Mouse (Mus musculus) 3134 (cell line): ENCODE measurements around the gene Zfp457.
"Not testable (repeated sequence)": the region's sequence is repeated elsewhere in the genome, so short reads cannot be mapped to it uniquely, and the experiment has no call there.

Experiments used
- DNase-seq: peaks from one replicate; pipeline ENCODE4 v3.0.0-alpha.2; 2011; ENCODE audit warnings: low spot score; ENCODE audit not compliant: insufficient read length; ENCODE audit errors: extremely low read depth

Zfp457 gene

DNA sequence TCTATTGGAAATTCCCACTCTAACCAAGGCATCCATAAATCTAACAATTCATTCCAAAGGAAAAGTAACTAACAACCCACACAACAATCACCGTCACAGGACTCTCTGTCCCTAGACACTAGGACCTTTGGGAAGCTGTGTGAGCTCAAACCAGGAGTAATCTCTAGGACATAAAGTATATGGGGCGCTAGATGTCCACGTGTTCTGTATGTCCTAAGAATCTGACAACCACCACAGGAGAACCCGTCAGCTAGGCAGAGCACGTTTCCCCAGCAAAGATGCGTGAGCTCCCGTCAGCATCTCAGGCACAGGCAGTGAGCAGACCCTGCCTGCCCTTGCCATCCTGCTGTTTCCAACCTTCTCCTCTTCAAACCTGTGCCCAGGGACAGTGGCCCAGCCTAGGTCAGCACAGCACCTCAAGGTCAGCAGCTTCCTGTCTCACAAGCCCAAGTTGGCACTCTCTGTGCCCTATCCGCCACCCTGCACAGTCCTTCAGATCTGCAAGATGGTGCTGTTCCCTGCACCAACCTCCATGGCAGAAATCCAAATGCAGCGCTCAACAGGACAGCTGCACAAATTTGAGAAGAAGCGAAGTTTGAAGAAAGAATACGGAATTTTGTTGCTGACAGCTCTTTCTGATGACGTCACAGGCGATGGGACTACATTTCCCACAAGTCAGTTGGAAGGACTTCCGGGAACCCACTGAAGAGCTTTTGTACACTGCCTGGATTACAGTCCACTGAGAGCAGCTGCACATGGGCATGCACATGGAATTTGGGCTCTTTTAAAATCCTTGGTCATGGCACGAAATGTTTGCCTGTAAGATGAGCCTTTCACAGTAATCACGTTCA lies at the start of gene Zfp457:
Gene Zfp457, minus strand, starts transcription at position 664 of the 851 bp plus-strand sequence.
- DNase-seq: peak; percentile 78

DNA sequence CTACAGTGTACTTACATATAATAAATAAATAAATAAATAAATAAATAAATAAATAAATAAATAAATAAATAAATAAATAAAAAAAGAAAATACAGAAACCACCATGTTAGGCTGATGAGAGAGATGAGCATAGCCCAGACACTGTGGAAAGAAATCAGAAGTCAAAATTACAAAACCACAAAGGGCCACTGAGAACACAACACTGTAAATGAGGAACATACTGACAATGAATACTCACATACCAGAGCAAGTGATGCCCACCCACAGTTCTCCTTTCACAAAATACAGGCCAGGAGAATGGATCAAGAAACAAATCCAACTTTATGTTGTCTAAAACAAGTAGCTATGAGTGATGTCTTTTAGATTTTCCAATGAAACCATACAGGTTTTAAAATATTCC lies 45.6 kb upstream of the Zfp457 start:
- DNase-seq: no peak

DNA sequence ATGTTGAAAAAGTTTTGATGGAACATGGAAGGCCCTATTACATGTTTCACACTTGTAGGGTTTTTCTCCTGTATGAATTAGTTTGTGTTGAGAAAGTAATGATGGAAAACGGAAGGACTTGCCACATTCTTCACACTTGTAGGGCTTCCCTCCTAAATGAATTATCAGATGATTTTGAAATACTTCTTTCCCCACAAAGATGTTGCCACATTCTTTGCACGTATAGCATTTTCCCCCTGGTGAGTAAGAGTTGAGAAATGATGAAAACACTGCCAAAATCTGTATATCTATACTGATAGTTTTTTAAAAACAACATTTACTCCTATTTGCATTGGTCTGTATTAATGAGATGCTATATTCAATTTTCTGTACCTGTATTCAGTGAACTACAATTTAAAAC lies 37.1 kb upstream of the Zfp457 start:
- DNase-seq: no peak

DNA sequence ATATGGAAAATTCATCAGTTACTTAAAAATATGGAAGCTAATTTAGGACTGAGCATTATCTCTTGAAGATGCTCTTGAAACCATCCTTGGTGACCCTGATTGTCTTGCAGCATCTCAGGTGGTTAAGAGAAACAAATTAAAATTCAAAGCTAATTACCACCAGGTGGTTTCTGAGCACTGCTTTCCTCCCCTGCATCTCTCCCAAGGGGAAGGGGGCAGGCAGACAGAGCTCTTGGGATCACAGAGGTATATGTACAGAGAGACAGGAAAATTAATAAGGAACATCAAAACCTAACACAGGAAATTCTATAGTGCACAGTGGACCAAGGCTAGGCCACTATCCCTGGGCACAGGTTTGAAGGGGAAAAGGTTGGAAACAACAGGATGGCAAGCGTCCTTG lies 26.6 kb upstream of the Zfp457 start:
- no peak for DNase-seq

DNA sequence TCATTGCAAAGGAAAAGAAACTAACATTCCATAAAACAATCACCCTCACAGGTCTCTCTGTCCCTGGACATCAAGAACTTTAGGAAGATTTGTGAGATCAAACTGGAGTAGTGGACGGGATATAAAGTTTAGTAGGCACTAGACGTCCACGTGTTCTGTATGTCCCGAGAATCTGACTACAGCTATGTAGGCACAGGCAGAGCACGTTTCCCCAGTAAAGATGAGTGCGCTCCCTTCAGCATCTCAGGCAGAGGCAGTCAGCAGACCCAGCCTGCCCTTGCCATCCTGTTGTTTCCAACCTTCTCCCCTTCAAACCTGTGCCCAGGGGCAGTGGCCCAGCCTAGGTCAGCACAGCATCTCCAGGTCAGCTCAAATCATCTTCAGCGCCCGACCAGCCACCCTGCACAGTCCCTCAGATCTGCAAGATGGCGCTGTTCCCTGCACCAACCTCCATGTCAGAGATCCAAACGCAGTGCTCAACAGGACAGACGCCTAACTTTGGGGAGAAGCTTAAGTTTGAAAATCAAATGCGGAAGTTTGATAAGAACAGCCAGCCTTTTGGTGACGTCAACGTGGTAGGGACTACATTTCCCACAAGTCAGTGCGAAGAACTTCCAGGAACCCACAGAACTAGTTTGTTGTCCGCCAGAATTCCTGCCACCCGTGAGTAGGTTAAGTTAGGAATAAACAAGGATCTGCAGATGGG lies 25.9 kb upstream of the Zfp457 start, which contains the start of gene Zfp595:
Gene Zfp595, minus strand, starts transcription at position 552 of the 706 bp plus-strand sequence.
- DNase-seq: peak; percentile 64

DNA sequence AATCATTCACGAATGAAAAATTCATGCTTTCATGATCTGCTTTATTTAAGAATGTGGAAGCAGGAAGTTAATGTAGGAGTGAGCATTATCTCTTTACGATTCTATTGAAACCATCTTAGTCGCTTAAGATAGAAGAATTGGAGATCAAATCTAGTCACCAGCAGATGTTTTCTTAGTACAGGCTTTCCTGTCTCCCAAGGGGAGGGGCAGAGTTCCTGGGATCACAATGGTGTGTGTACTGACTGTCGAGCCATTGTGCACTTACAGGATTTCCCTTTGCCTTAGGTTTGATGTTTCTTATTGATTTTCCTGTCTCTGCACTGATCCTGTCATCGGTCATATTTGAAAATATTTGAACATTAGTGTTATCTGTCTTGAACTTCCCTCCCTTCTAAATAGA lies 433 bp upstream of the Zfp457 start:
- DNase-seq: no peak

DNA sequence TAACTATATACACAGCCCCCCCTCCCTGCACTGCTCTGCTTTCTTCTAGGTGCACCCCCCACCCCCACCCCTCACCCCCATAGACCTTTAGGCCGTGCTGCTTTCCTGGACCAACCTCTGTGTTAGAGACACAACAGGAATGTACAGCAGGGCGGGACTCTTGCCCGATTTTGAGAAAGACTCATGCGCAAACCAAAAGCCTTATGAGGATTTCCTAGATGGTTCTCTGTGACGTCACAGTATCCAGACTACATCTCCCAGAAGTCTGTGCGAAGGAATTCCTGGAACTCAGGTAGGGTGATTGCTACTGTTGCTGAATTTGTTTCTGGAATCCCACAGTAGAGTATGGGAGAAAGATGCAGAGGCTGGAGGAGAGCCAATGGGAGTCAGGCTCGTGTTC lies 28.0 kb downstream of the Zfp457 start, which contains the start of gene Zfp458:
Gene Zfp458, minus strand, starts transcription at position 153 of the 400 bp plus-strand sequence.
- no peak for DNase-seq

DNA sequence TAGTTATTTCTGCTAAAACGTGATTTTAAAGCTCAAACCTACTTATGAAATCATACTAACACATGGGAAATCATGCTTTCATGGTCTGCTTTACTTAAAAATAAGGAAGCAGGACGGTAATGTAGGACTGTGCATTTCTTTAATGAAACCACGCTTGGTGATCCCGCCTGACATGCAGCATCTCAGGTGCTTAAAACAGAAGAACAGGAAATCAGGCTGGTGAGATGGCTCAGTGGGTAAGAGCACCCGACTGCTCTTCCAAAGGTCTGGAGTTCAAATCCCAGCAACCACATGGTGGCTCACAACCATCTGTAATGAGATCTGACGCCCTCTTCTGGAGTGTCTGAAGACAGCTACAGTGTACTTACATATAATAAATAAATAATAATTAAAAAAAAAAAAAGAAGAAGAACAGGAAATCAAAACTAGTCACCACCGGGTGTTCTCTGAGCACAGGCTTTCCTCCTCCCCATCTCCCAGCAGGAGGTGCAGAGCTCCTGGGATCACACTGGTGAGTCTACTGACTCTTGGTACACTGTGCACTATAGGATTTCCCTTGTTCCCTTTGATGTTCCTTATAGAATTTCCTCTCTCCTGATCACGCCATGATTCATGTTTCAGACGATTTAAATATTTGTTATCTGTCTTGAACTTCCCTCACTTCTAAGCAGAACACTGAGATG lies 36.8 kb downstream of the Zfp457 start:
- DNase-seq: not testable (repeated sequence)

DNA sequence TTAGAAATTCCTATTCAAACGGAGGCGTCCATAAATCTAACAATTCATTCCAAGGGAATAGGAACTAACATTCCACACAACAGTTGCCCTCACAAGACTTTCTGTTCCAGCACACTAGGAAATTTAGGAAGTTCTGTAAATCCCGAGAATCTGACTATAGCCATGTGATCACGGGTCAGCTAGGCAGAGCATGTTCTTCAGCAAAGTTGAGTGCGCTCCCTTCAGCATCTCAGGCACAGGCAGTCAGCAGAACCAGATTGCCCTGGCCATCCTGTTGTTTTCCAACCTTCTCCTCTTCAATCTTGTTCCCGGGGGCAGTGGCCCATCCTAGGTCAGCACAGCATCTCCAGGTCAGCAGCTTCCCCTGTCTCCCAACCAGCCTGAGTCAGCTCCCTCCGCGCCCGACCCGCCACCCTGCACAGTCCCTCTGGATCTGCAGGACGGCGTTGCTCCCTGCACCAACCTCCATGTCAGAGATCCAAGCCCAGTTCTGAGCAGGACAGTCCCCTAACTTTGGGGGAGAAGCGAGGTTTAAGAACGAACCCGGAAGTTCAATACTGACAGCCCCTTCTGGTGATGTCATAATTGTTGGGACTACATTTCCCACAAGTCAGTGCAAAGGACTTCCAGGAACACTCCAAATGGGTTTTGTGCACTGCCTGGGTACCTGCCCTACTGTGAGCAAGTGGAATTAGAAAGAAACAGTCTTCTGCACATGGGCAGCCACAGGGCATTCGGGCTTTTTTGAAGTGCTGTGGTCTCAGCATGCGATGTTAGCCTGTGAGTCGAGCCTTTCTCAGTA lies 37.5 kb downstream of the Zfp457 start:
- peak; percentile 73 for DNase-seq
